Mouse (Mus musculus): ENCODE measurements at regions not wholly inside any gene's neighbourhood (a gene's known extent, or its start where the extent isn't known, plus 50 kb on each side); places are given as distances from the start of the nearest gene placed in this dataset.

GRCm38 (mm10) chr1:137760797-137761196, 414.7 kb downstream of the Ptprc start:
- TF ChIP-seq CTCF (IDR thresholded peaks at IDR 0.05 in 2 of 3, conservative IDR thresholded peaks at IDR 0.05 in 1 of 3; ENCODE audit: control insufficient read depth in 1 of 3, insufficient read depth in 1 of 3, low read depth in 2 of 3, low read length in 3 of 3, poor library complexity in 1 of 3, severe bottlenecking in 1 of 3) (no peak), TAL1 (IDR thresholded peaks at IDR 0.05; ENCODE audit: low read length) (no peak), POLR2A (IDR thresholded peaks at IDR 0.05; ENCODE audit: control insufficient read depth in 1 of 2, insufficient read depth in 1 of 2, low read depth in 1 of 2, low read length in 2 of 2, poor library complexity in 1 of 2) (no peak), SMC3 (IDR thresholded peaks at IDR 0.05; ENCODE audit: low read depth, low read length) (no peak), ZC3H11A (IDR thresholded peaks at IDR 0.05; ENCODE audit: low read depth, low read length) (no peak), KAT2A (conservative IDR thresholded peaks at IDR 0.05; ENCODE audit: low read depth, low read length) (no peak), EP300 (IDR thresholded peaks at IDR 0.05; ENCODE audit: low read depth in 1 of 2, low read length in 2 of 2) (no peak)

Measured in MEL (cell line).